Comparison of ENCODE assay signal across 23 mouse cellular contexts in the genomic region with DNA sequence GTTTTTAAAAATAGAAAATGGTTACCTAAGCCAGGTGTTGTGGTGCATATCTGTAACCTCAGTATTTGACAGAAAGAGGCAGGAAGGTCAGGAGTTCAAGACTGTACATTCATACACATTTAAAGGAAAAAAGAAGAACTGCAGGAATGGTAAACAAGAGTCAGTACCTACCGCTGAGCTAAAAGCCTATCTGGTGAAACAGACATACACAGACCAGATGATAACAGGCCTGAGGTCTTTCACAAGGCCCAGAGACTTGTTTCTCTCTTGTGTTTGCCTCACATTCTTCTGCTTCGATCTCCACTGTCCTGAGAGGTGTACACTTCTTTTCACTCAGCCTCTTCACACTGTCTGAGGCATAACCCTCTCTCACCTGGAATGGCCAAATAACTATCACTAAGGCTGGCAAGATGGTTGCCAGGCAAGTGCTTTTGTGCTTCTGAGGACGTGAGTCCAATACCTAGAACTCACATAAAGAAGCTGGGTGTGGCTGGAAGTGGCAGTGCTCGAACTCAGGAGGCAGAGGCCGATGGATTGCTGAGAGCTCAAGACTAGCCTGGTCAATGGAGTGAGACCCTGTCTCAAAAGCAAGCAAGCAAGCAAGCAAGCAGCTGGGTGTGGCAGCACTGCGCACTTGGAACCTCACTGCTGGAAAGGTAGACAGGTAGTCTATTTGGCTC. TPM values are rescaled to one million over a fixed set of nuclear protein-coding genes. Genes with fewer than 3 reads are reported as not detected.
DNase-seq lines count a peak whose midpoint lies in the region; ATAC-seq and TF ChIP-seq lines count a peak whose summit lies in the region.
"Had no signal": no experiment of that assay in that cellular context is flagged by ENCODE, and none has a peak within 500 bp of the region (broad histone marks: within the 10 kb centered on the region; RNA-seq: fewer than 3 reads in every experiment).

No protein-coding gene starts in this region.

- no peak overlapping the region for H3K4me3 ChIP-seq in left cerebral cortex, adult 2 months
- no peak overlapping the region for H3K4me3 ChIP-seq in liver, postnatal 0 days (ENCODE audit: low read depth, low read length)
- no peak overlapping the region for H3K4me3 ChIP-seq in hindbrain, embryonic 11.5 days (ENCODE audit: low read depth, low read length)
- H3K4me3 ChIP-seq: embryonic facial prominence, embryonic 13.5 days; heart, embryonic 13.5 days; limb, embryonic 12.5 days; midbrain, embryonic 10.5 days had no signal

- no peaks in the 10 kb centered on the region for H3K27me3 ChIP-seq in liver, postnatal 0 days (ENCODE audit: insufficient read depth, low read length)
- no peaks in the 10 kb centered on the region for H3K27me3 ChIP-seq in hindbrain, embryonic 11.5 days (ENCODE audit: control insufficient read depth, insufficient read depth, low read length)
- H3K27me3 ChIP-seq: embryonic facial prominence, embryonic 13.5 days; heart, embryonic 13.5 days; limb, embryonic 12.5 days had no signal

- intact Hi-C loops in left cerebral cortex, adult 2 months (cut with DNase I) = no loop called here
- intact Hi-C loops in left cerebral cortex, postnatal 25 days (cut with DNase I) = loop anchor here (2.0 kb wide), 1 partner anchor 13 kb away; a partner anchor contains a TSS
- intact Hi-C loops in left cerebral cortex, postnatal 4 days (cut with DNase I) = no loop called here

- H3K9ac ChIP-seq in liver, postnatal 0 days (replicated peaks) = no peak overlapping the region
- no peak overlapping the region for H3K9ac ChIP-seq in hindbrain, embryonic 11.5 days (ENCODE audit: low read depth, low read length)
- H3K9ac ChIP-seq: embryonic facial prominence, embryonic 13.5 days; heart, embryonic 13.5 days; limb, embryonic 12.5 days; lung, embryonic 14.5 days had no signal

- peak; percentile 81 for ATAC-seq in liver, postnatal 0 days
- no peak for ATAC-seq in hindbrain, embryonic 11.5 days (ENCODE audit: low FRiP score)
- ATAC-seq: hindbrain, embryonic 16.5 days; intestine, embryonic 16.5 days had no signal

- peak; percentile 65; the same call in 1 of the 2 replicates for TF ChIP-seq EP300 in liver, postnatal 0 days (IDR thresholded peaks at IDR 0.05; ENCODE audit: low read depth)

- 61% methylated on average over 6 of the region's 6 CpGs for WGBS in liver, postnatal 0 days (ENCODE audit: insufficient replicate concordance)
- WGBS in hindbrain, embryonic 11.5 days = 87% methylated on average over 6 of the region's 6 CpGs

- DNase-seq in left cerebral cortex, adult 2 months (ENCODE audit: extremely low spot score in 1 of 2, low spot score in 2 of 2) = no peak
- DNase-seq in left cerebral cortex, postnatal 25 days (ENCODE audit: low spot score in 2 of 2) = no peak
- DNase-seq in c-Kit-positive CD71-positive TER-119-negative erythroid progenitor cells, embryonic 14.5 days (ENCODE audit: low read depth) = peak; percentile 58
- DNase-seq in liver = peak; percentile 62
- no peak for DNase-seq in liver, postnatal 0 days
- DNase-seq in thymus, postnatal 14 days = no peak
- DNase-seq in hindbrain, embryonic 11.5 days (ENCODE audit: low spot score) = no peak
- DNase-seq in left cerebral cortex, postnatal 4 days = no peak
- DNase-seq: adrenal gland, adult 2 months; cerebellum, adult 11 months; cerebellum, postnatal 10 days; gastrocnemius, postnatal 25 days; heart, postnatal 36 days; kidney, postnatal 10 days; lung, embryonic 14.5 days; lung, postnatal 36 days; thymus, adult 18-20 months had no signal

- peaks cover 5% of the 10 kb centered on the region; the same call in 1 of the 2 replicates for H3K4me1 ChIP-seq in liver, postnatal 0 days (ENCODE audit: insufficient read depth)
- H3K4me1 ChIP-seq in hindbrain, embryonic 11.5 days (replicated peaks; ENCODE audit: control insufficient read depth, insufficient read depth, low read length) = no peaks in the 10 kb centered on the region
- H3K4me1 ChIP-seq: embryonic facial prominence, embryonic 13.5 days; heart, embryonic 13.5 days; limb, embryonic 12.5 days; midbrain, embryonic 10.5 days had no signal

- H3K36me3 ChIP-seq in liver, postnatal 0 days (replicated peaks; ENCODE audit: insufficient read depth, low read length) = peaks cover 49% of the 10 kb centered on the region
- H3K36me3 ChIP-seq in hindbrain, embryonic 11.5 days (ENCODE audit: control insufficient read depth, insufficient read depth, low read length) = no peaks in the 10 kb centered on the region; the same call in 1 of the 2 replicates

- peak overlapping the region; percentile 28; the same call in 1 of the 2 replicates for H3K4me2 ChIP-seq in liver, postnatal 0 days (ENCODE audit: low read depth, low read length)
- no peak overlapping the region for H3K4me2 ChIP-seq in hindbrain, embryonic 11.5 days (replicated peaks; ENCODE audit: low read depth, low read length)
- H3K4me2 ChIP-seq: embryonic facial prominence, embryonic 13.5 days; heart, embryonic 13.5 days; limb, embryonic 12.5 days; lung, embryonic 14.5 days had no signal

- H3K27ac ChIP-seq in left cerebral cortex, adult 2 months = peak overlapping the region; percentile 99
- peak overlapping the region; percentile 69 for H3K27ac ChIP-seq in liver, postnatal 0 days (ENCODE audit: low read depth)
- no peak overlapping the region for H3K27ac ChIP-seq in hindbrain, embryonic 11.5 days (ENCODE audit: low read depth, low read length)
- H3K27ac ChIP-seq: embryonic facial prominence, embryonic 13.5 days; heart, embryonic 13.5 days; limb, embryonic 12.5 days; midbrain, embryonic 10.5 days had no signal

- no peak for TF ChIP-seq CTCF in left cerebral cortex, adult 2 months (IDR thresholded peaks at IDR 0.05)
- no peak for TF ChIP-seq CTCF in liver, postnatal 0 days (IDR thresholded peaks at IDR 0.05; ENCODE audit: low read depth)

- no peaks in the 10 kb centered on the region for H3K9me3 ChIP-seq in liver, postnatal 0 days (ENCODE audit: low read length)
- H3K9me3 ChIP-seq in hindbrain, embryonic 11.5 days (ENCODE audit: control insufficient read depth, low read length) = no peaks in the 10 kb centered on the region
- H3K9me3 ChIP-seq: embryonic facial prominence, embryonic 13.5 days; heart, embryonic 13.5 days; limb, embryonic 12.5 days; midbrain, embryonic 10.5 days had no signal

RNA-seq across cellular contexts. Expression of a gene that starts 8.7 kb away (rescaled TPM):
- total RNA-seq in left cerebral cortex, adult 2 months (2021) = 100 to 1,000 TPM in 1 of 2 experiments, 10 to 100 TPM in 1; 96.3 to 106 TPM
- 100 to 1,000 TPM in 1 of 2 experiments, 10 to 100 TPM in 1; 97.3 to 108 TPM for total RNA-seq in left cerebral cortex, postnatal 25 days (2021)
- 71.4 and 71.8 TPM in 2 replicates for polyA plus RNA-seq in liver, postnatal 0 days (2015; fragmentation: Nextera tagmentation; extraction: Ambion mirVana)
- 50.2 and 57.7 TPM in 2 replicates for polyA plus RNA-seq in hindbrain, embryonic 11.5 days (2014; fragmentation: Nextera tagmentation; extraction: Ambion mirVana)
- total RNA-seq in left cerebral cortex, postnatal 4 days (2021) = 10 to 100 TPM; 56.3 to 68.9 TPM

RNA-seq across cellular contexts. Expression of a gene that starts 11.6 kb away (rescaled TPM):
- 10 to 100 TPM; 35.7 to 39.7 TPM for total RNA-seq in left cerebral cortex, adult 2 months (2021)
- 10 to 100 TPM; 39.4 to 42.8 TPM for total RNA-seq in left cerebral cortex, postnatal 25 days (2021)
- 30.4 and 31.2 TPM in 2 replicates for polyA plus RNA-seq in liver, postnatal 0 days (2015; fragmentation: Nextera tagmentation; extraction: Ambion mirVana)
- 132 and 137 TPM in 2 replicates for polyA plus RNA-seq in hindbrain, embryonic 11.5 days (2014; fragmentation: Nextera tagmentation; extraction: Ambion mirVana)
- 10 to 100 TPM; 48.3 to 48.7 TPM for total RNA-seq in left cerebral cortex, postnatal 4 days (2021)

RNA-seq across cellular contexts. Expression of a gene that starts 13.2 kb away (rescaled TPM):
- total RNA-seq in left cerebral cortex, adult 2 months (2021) = 100 to 1,000 TPM; 202 to 214 TPM
- total RNA-seq in left cerebral cortex, postnatal 25 days (2021) = 100 to 1,000 TPM; 174 to 190 TPM
- 1.2 TPM in 2 replicates for polyA plus RNA-seq in liver, postnatal 0 days (2015; fragmentation: Nextera tagmentation; extraction: Ambion mirVana)
- polyA plus RNA-seq in hindbrain, embryonic 11.5 days (2014; fragmentation: Nextera tagmentation; extraction: Ambion mirVana) = 0.98 and 1.6 TPM in 2 replicates
- total RNA-seq in left cerebral cortex, postnatal 4 days (2021) = 10 to 100 TPM; 29.0 to 34.9 TPM

RNA-seq across cellular contexts. Expression of a gene that starts 26.0 kb away (rescaled TPM):
- 10 to 100 TPM; 10.0 to 12.5 TPM for total RNA-seq in left cerebral cortex, adult 2 months (2021)
- 10 to 100 TPM in 1 of 2 experiments, 1 to 10 TPM in 1; 9.8 to 10.7 TPM for total RNA-seq in left cerebral cortex, postnatal 25 days (2021)
- polyA plus RNA-seq in liver, postnatal 0 days (2015; fragmentation: Nextera tagmentation; extraction: Ambion mirVana) = 2.6 TPM in 2 replicates
- 16.3 and 17.3 TPM in 2 replicates for polyA plus RNA-seq in hindbrain, embryonic 11.5 days (2014; fragmentation: Nextera tagmentation; extraction: Ambion mirVana)
- total RNA-seq in left cerebral cortex, postnatal 4 days (2021) = 1 to 10 TPM; 8.8 to 9.1 TPM

RNA-seq across cellular contexts. Expression of a gene that starts 26.0 kb away (rescaled TPM):
- 1 to 10 TPM; 7.9 to 8.7 TPM for total RNA-seq in left cerebral cortex, adult 2 months (2021)
- 1 to 10 TPM; 8.2 to 9.0 TPM for total RNA-seq in left cerebral cortex, postnatal 25 days (2021)
- 5.9 and 7.2 TPM in 2 replicates for polyA plus RNA-seq in liver, postnatal 0 days (2015; fragmentation: Nextera tagmentation; extraction: Ambion mirVana)
- polyA plus RNA-seq in hindbrain, embryonic 11.5 days (2014; fragmentation: Nextera tagmentation; extraction: Ambion mirVana) = 20.2 and 22.0 TPM in 2 replicates
- 1 to 10 TPM; 7.8 to 9.7 TPM for total RNA-seq in left cerebral cortex, postnatal 4 days (2021)

Comparison
In these comparisons a context has a peak if more than half of its experiments do, and no peak if none do; other contexts are left out.
1. DNase-seq: peak in c-Kit-positive CD71-positive TER-119-negative erythroid progenitor cells, embryonic 14.5 days (single experiment) and liver (single experiment); none in left cerebral cortex, adult 2 months (0 of 2), left cerebral cortex, postnatal 25 days (0 of 2), liver, postnatal 0 days (single experiment), thymus, postnatal 14 days (single experiment), hindbrain, embryonic 11.5 days (single experiment) and left cerebral cortex, postnatal 4 days (single experiment).
2. RNA of a gene that starts 13.2 kb away (total RNA-seq): 202 to 214 TPM in left cerebral cortex, adult 2 months and 174 to 190 TPM in left cerebral cortex, postnatal 25 days; 29.0 to 34.9 TPM in left cerebral cortex, postnatal 4 days; every median in the first group is over 4 times any median in the second.